Mouse (Mus musculus) midbrain, postnatal 0 days (tissue): Measurements from ENCODE around the gene Cspg4. TPM values are rescaled to one million over a fixed set of nuclear protein-coding genes. Genes with fewer than 3 reads are reported as not detected.

Experiments used
- ATAC-seq: fragments of 200-750 bp; cut with Nextera tagmentation; 2 replicates; pipeline ENCODE4 v1.8.0; 2017; ENCODE audit warnings: moderate number of reproducible peaks, mild to moderate bottlenecking, moderate TSS enrichment, moderate library complexity; ENCODE audit not compliant: low FRiP score
- DNase-seq: peaks from one replicate; pipeline ENCODE4 v3.0.0-alpha.2; 2015; ENCODE audit warnings: low spot score
- H3K27ac ChIP-seq: fragments of 300-500 bp; sonication (generic); 2 replicates; pipeline ENCODE4 v1.5.1; 2014; ENCODE audit warnings: low read depth, mild to moderate bottlenecking, low read length, mixed read lengths
- H3K27me3 ChIP-seq: fragments of 300-500 bp; sonication (generic); 2 replicates; pipeline ENCODE4 v1.6.1; 2014; ENCODE audit warnings: low read length, control low read depth, mixed read lengths; ENCODE audit not compliant: insufficient read depth
- H3K36me3 ChIP-seq: fragments of 300-500 bp; sonication (generic); 2 replicates; pipeline ENCODE4 v1.6.1; 2014; ENCODE audit warnings: low read length, control low read depth, mixed read lengths; ENCODE audit not compliant: insufficient read depth
- H3K4me1 ChIP-seq: fragments of 300-500 bp; sonication (generic); 2 replicates; pipeline ENCODE4 v1.6.1; 2014; ENCODE audit warnings: mild to moderate bottlenecking, control low read depth, antibody characterized with exemption, low read length, mixed read lengths; ENCODE audit not compliant: insufficient read depth
- H3K4me2 ChIP-seq: fragments of 300-500 bp; sonication (generic); 2 replicates; pipeline ENCODE4 v1.6.1; 2014; ENCODE audit warnings: low read depth, mild to moderate bottlenecking, low read length, mixed read lengths; ENCODE audit not compliant: poor library complexity, severe bottlenecking
- H3K4me3 ChIP-seq: fragments of 300-500 bp; sonication (generic); 2 replicates; pipeline ENCODE4 v1.5.1; 2014; ENCODE audit warnings: low read depth, mild to moderate bottlenecking, low read length, moderate library complexity
- H3K9ac ChIP-seq: fragments of 300-500 bp; sonication (generic); replicated peaks from 2 replicates; pipeline ENCODE4 v1.6.1; 2014; ENCODE audit warnings: mild to moderate bottlenecking, low read length, moderate library complexity, mixed read lengths; ENCODE audit not compliant: poor library complexity, severe bottlenecking
- H3K9me3 ChIP-seq: fragments of 300-500 bp; sonication (generic); 2 replicates; pipeline ENCODE4 v1.6.1; 2016; ENCODE audit warnings: low read length, control low read depth
- CTCF ChIP-seq: IDR thresholded peaks from 2 replicates; pipeline ENCODE4 v1.5.1; 2016; ENCODE audit warnings: antibody characterized with exemption, mild to moderate bottlenecking
- WGBS: fragments of 180-500 bp; shearing (Covaris S2); extraction: QIAGEN DNeasy Blood & Tissue Kit; methylation state at CpG from one replicate; pipeline ENCODE4 v1.1.7; 2014; 5-methylcytosine and 5-hydroxymethylcytosine counted together
- polyA plus RNA-seq: library from polyadenylated mRNA; unstranded; fragments of >200 nt; fragmentation: Nextera tagmentation; extraction: Ambion mirVana; gene quantifications from 2 replicates; pipeline ENCODE4 v1.2.1, GENCODE M21; 2015
- total RNA-seq: library from RNA; depleted of rRNA; stranded (reverse); fragments of >200 nt; gene quantifications from 2 replicates; pipeline ENCODE4 v1.2.3, GENCODE M21; 2014

The Cspg4 gene
- total and polyA plus RNA-seq, 2 experiments from 2014 or later = 7.5 to 37.3 TPM

GRCm38 (mm10) chr9:56882818-56883217 lies 18.0 kb downstream of the Cspg4 start:
- Histone ChIP-seq H3K9ac (no peak overlapping the region), H3K4me2 (no peak overlapping the region), H3K4me1 (no peaks in the 10 kb centered on the region), H3K4me3 (no peak overlapping the region), H3K27ac (no peak overlapping the region), H3K9me3 (no peaks in the 10 kb centered on the region), H3K36me3 (no peaks in the 10 kb centered on the region), H3K27me3 (no peaks in the 10 kb centered on the region)
- no peak for DNase-seq
- TF ChIP-seq CTCF = no peak
- ATAC-seq = no peak
- WGBS = 70% methylated on average over 12 of the region's 12 CpGs

GRCm38 (mm10) chr9:56883470-56883869 lies 18.6 kb downstream of the Cspg4 start:
- ATAC-seq (no peak), DNase-seq (no peak)
- Histone ChIP-seq H3K27ac (no peak overlapping the region), H3K4me3 (no peak overlapping the region), H3K4me1 (no peaks in the 10 kb centered on the region), H3K36me3 (no peaks in the 10 kb centered on the region), H3K9ac (no peak overlapping the region), H3K9me3 (no peaks in the 10 kb centered on the region), H3K4me2 (no peak overlapping the region), H3K27me3 (no peaks in the 10 kb centered on the region)
- 86% methylated on average over 7 of the region's 7 CpGs for WGBS
- TF ChIP-seq CTCF = no peak

DNA sequence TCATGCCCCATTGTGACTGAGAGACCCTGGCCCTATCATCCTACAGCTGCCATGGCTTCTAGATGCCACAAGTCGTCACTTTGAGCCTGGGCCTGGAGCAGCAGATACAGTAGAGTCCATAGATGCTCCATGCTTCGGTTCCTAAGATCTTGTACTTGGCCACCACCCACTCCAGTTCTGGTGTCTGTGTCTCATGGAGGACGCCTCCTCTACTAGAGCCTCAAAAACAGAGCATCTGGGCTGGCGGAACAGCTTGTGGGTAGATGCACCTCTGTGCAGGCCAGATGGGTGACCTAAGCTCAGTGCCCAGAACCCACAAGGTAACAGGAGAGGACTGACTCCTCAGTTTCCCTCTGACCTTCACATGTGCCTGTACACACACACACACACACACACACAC lies 19.5 kb downstream of the Cspg4 start:
- ATAC-seq (no peak), DNase-seq (no peak)
- Histone ChIP-seq H3K4me2 (no peak overlapping the region), H3K27ac (no peak overlapping the region), H3K27me3 (no peaks in the 10 kb centered on the region), H3K9me3 (no peaks in the 10 kb centered on the region), H3K4me1 (no peaks in the 10 kb centered on the region), H3K4me3 (no peak overlapping the region), H3K36me3 (no peaks in the 10 kb centered on the region), H3K9ac (no peak overlapping the region)
- no peak for TF ChIP-seq CTCF
- 85% methylated on average over 4 of the region's 4 CpGs for WGBS

- no peaks in the 10 kb centered on the region for H3K36me3 ChIP-seq
- H3K27ac ChIP-seq = no peak overlapping the region
- 62% methylated on average over 13 of the region's 13 CpGs for WGBS
- no peak overlapping the region for H3K9ac ChIP-seq
- ATAC-seq (no peak), DNase-seq (no peak)
- peak; percentile 66 for TF ChIP-seq CTCF
- no peaks in the 10 kb centered on the region for H3K27me3 ChIP-seq
- H3K4me3 ChIP-seq = no peak overlapping the region
- no peaks in the 10 kb centered on the region for H3K9me3 ChIP-seq
- H3K4me2 ChIP-seq = no peak overlapping the region
- H3K4me1 ChIP-seq = no peaks in the 10 kb centered on the region
These were observed 21.3 kb downstream of the Cspg4 start for GRCm38 (mm10) chr9:56886113-56886512.

DNA sequence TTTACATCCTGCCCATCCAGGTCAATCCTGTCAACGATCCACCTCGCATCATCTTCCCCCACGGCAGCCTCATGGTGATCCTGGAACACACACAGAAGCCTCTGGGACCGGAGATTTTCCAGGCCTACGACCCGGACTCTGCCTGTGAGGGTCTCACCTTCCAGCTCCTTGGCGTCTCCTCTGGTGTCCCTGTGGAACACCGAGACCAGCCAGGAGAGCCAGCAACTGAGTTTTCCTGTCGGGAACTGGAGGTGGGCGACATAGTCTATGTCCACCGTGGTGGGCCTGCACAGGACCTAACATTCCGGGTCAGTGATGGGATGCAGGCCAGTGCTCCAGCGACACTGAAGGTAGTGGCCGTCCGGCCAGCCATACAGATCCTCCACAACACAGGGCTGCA lies 21.8 kb downstream of the Cspg4 start:
- no peak for DNase-seq
- no peak for ATAC-seq
- Histone ChIP-seq H3K4me3 (no peak overlapping the region), H3K27ac (no peak overlapping the region), H3K4me1 (no peaks in the 10 kb centered on the region), H3K9ac (no peak overlapping the region), H3K36me3 (no peaks in the 10 kb centered on the region), H3K4me2 (no peak overlapping the region), H3K9me3 (no peaks in the 10 kb centered on the region), H3K27me3 (no peaks in the 10 kb centered on the region)
- WGBS = 91% methylated on average over 15 of the region's 15 CpGs
- no peak for TF ChIP-seq CTCF

DNA sequence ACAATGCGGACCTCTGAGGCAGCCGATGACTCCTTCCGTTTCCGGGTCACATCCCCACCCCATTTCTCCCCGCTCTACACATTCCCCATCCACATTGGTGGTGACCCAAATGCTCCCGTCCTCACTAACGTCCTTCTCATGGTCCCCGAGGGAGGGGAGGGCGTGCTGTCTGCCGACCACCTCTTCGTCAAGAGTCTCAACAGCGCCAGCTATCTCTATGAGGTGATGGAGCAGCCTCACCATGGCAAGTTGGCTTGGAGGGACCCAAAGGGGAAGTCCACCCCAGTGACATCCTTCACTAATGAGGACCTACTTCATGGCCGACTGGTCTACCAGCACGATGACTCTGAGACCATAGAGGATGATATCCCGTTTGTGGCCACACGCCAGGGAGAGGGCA lies 22.7 kb downstream of the Cspg4 start:
- H3K36me3 ChIP-seq = no peaks in the 10 kb centered on the region
- H3K9me3 ChIP-seq = no peaks in the 10 kb centered on the region
- no peaks in the 10 kb centered on the region for H3K4me1 ChIP-seq
- no peak overlapping the region for H3K9ac ChIP-seq
- no peak overlapping the region for H3K27ac ChIP-seq
- 0 out of 2 replicates have a peak, but pooled peaks cover 2% of the 10 kb centered on the region for H3K27me3 ChIP-seq
- H3K4me2 ChIP-seq = no peak overlapping the region
- TF ChIP-seq CTCF = no peak
- ATAC-seq (no peak), DNase-seq (no peak)
- 93% methylated on average over 16 of the region's 16 CpGs for WGBS
- H3K4me3 ChIP-seq = no peak overlapping the region
